Mouse (Mus musculus): ENCODE measurements around the gene C2cd3. TPM values are rescaled to one million over a fixed set of nuclear protein-coding genes. Genes with fewer than 3 reads are reported as not detected.

The C2cd3 gene
- polyA plus RNA-seq, 1 experiment from 2014 or later: 4.5 TPM

DNA sequence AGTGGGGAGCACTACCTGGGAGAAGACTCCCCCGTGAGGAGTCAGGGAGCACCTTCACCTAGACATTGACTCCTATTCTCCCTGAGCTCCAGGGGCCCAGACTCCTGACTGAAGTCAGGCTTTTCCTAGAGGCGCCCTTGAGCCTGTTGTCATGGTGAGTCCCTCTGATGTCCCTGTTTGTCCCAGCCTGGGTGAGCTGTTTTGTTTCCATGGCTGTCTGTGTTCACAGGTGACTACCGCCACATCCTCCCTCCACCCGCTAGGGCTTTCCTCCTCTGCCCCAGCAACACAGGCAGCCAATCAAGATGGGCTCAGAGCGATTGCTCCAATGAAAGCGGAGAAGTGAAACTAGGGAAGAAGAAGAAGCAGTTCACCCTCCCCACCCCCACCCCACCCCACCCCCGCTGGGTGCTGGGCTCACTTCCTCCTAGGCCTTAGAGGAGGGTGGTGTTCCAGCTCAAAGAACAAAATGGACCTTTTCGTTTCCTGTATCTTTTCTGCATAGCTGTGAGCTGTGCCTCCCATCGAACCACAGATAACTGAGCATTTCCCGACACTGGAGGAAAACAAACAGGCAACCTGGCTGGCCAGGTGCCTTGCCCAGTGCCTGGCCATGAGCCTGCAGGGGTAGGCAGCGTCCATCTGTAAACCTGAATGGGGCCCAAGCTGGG is 123.7 kb downstream of the C2cd3 start:
- H3K27me3 ChIP-seq (replicated peaks; ENCODE audit: control insufficient read depth, insufficient read depth, low read length): no peaks in the 10 kb centered on the region
- peak overlapping the region; percentile 81 for H3K4me2 ChIP-seq (replicated peaks; ENCODE audit: low read depth)
- TF ChIP-seq CTCF (IDR thresholded peaks at IDR 0.05; ENCODE audit: low read depth): peak; percentile 44
- H3K4me1 ChIP-seq (replicated peaks; ENCODE audit: control insufficient read depth, insufficient read depth, low read length): no peaks in the 10 kb centered on the region
- peak; percentile 82 for ATAC-seq
- H3K36me3 ChIP-seq (ENCODE audit: control insufficient read depth, insufficient read depth): peaks cover 38% of the 10 kb centered on the region
- 22% methylated on average over 11 of the region's 11 CpGs for WGBS
- no peak overlapping the region for H3K9ac ChIP-seq (ENCODE audit: low read depth, low read length)
- H3K9me3 ChIP-seq (ENCODE audit: control insufficient read depth): no peaks in the 10 kb centered on the region
- H3K4me3 ChIP-seq (ENCODE audit: low read depth, low read length): peak overlapping the region; percentile 67
- peak overlapping the region; percentile 77 for H3K27ac ChIP-seq (ENCODE audit: low read depth, low read length)

DNA sequence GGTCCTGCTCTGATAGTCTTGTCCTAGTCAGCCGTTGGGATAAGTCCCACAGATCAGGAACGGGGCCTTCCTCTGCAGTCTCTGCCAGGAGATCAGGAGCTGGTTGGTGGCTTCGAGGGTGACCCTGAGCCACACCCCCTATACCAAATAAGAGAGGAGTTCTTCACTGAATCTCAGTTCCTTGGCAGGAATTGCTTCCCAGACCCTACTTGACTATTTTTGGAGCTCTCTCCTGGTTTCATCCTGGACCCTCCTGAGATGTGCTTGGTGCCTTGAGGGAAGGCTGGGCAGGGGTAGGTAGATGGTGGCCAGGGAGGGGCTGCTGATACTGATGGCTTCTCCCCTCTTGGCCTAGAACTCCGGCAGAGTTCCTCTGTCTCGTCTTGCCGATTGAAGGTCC is 124.3 kb downstream of the C2cd3 start:
- no peaks in the 10 kb centered on the region for H3K4me1 ChIP-seq (replicated peaks; ENCODE audit: control insufficient read depth, insufficient read depth, low read length)
- H3K9me3 ChIP-seq (ENCODE audit: control insufficient read depth): no peaks in the 10 kb centered on the region
- no peaks in the 10 kb centered on the region for H3K27me3 ChIP-seq (replicated peaks; ENCODE audit: control insufficient read depth, insufficient read depth, low read length)
- TF ChIP-seq CTCF (IDR thresholded peaks at IDR 0.05; ENCODE audit: low read depth): no peak
- peak overlapping the region; percentile 81 for H3K4me2 ChIP-seq (replicated peaks; ENCODE audit: low read depth)
- peak overlapping the region; percentile 77; the same call in 1 of the 2 replicates for H3K27ac ChIP-seq (ENCODE audit: low read depth, low read length)
- H3K36me3 ChIP-seq (ENCODE audit: control insufficient read depth, insufficient read depth): peaks cover 38% of the 10 kb centered on the region
- WGBS: 58% methylated on average over 6 of the region's 6 CpGs
- ATAC-seq: no peak
- H3K4me3 ChIP-seq (ENCODE audit: low read depth, low read length): no peak overlapping the region
- H3K9ac ChIP-seq (ENCODE audit: low read depth, low read length): no peak overlapping the region

DNA sequence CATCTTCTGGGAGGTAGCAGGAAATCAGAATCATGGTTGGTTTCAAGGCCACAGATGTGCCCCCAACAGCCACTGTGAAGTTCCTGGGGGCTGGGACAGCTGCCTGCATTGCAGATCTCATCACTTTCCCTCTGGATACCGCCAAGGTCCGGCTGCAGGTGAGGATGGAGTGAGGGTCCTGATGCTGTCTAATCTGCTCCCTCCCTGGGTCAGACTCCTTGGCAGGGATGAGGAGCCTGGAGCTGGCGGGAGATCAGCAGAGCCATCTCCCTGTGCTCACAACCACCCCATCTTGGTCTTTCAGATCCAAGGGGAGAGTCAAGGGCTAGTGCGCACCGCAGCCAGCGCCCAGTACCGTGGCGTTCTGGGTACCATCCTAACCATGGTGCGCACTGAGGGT is 124.8 kb downstream of the C2cd3 start:
- Histone ChIP-seq H3K27me3 (replicated peaks; ENCODE audit: control insufficient read depth, insufficient read depth, low read length) (no peaks in the 10 kb centered on the region), H3K4me1 (replicated peaks; ENCODE audit: control insufficient read depth, insufficient read depth, low read length) (no peaks in the 10 kb centered on the region), H3K4me3 (ENCODE audit: low read depth, low read length) (no peak overlapping the region), H3K27ac (ENCODE audit: low read depth, low read length) (no peak overlapping the region), H3K4me2 (replicated peaks; ENCODE audit: low read depth) (no peak overlapping the region), H3K9ac (ENCODE audit: low read depth, low read length) (no peak overlapping the region; the same call in 1 of the 2 replicates), H3K9me3 (ENCODE audit: control insufficient read depth) (no peaks in the 10 kb centered on the region), H3K36me3 (ENCODE audit: control insufficient read depth, insufficient read depth) (peaks cover 38% of the 10 kb centered on the region)
- no peak for ATAC-seq
- WGBS: 95% methylated on average over 9 of the region's 9 CpGs
- TF ChIP-seq CTCF (IDR thresholded peaks at IDR 0.05; ENCODE audit: low read depth): no peak

DNA sequence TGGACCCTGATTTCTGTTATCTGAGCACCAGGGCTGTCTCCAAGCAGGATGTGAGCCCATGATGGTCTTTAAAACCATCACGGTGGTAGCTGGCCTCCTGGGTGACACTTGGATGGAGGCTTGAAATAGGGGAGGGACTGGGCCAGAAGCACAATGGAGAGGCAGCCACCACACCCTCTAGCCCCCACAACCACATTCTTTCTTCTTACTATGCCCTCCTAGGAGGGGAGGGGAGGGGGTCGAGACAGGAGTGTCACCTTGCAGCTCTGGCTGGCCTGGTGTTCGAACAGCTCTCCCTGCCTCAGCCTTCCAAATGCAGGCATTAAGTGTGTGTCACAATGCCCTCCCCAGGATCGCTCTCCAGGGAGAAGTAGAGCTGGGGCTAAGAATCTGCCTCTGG is 125.4 kb downstream of the C2cd3 start:
- H3K9ac ChIP-seq (ENCODE audit: low read depth, low read length): no peak overlapping the region
- 80% methylated on average over 4 of the region's 4 CpGs for WGBS
- H3K4me2 ChIP-seq (replicated peaks; ENCODE audit: low read depth): no peak overlapping the region
- peaks cover 38% of the 10 kb centered on the region for H3K36me3 ChIP-seq (ENCODE audit: control insufficient read depth, insufficient read depth)
- H3K27ac ChIP-seq (ENCODE audit: low read depth, low read length): no peak overlapping the region
- H3K27me3 ChIP-seq (replicated peaks; ENCODE audit: control insufficient read depth, insufficient read depth, low read length): no peaks in the 10 kb centered on the region
- no peak overlapping the region for H3K4me3 ChIP-seq (ENCODE audit: low read depth, low read length)
- ATAC-seq: no peak
- TF ChIP-seq CTCF (IDR thresholded peaks at IDR 0.05; ENCODE audit: low read depth): no peak
- H3K9me3 ChIP-seq (ENCODE audit: control insufficient read depth): no peaks in the 10 kb centered on the region
- H3K4me1 ChIP-seq (replicated peaks; ENCODE audit: control insufficient read depth, insufficient read depth, low read length): no peaks in the 10 kb centered on the region; the same call in 1 of the 2 replicates

DNA sequence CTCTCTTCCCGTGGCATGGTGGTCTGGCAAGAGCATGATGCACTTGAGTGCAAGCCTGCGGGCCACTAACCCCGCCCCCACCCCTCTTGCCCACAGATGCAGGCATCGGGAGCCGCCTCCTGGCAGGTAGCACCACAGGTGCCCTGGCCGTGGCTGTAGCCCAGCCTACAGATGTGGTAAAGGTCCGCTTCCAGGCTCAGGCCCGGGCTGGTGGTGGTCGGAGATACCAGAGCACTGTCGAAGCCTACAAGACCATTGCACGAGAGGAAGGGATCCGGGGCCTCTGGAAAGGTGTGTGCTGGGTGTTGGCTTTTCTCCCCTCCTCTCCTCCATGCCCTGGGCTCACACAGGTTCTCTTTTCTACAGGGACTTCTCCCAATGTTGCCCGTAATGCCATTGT is 125.9 kb downstream of the C2cd3 start:
- Histone ChIP-seq H3K9ac (ENCODE audit: low read depth, low read length) (no peak overlapping the region), H3K27ac (ENCODE audit: low read depth, low read length) (no peak overlapping the region), H3K4me3 (ENCODE audit: low read depth, low read length) (no peak overlapping the region), H3K4me1 (replicated peaks; ENCODE audit: control insufficient read depth, insufficient read depth, low read length) (no peaks in the 10 kb centered on the region; the same call in 1 of the 2 replicates), H3K27me3 (replicated peaks; ENCODE audit: control insufficient read depth, insufficient read depth, low read length) (no peaks in the 10 kb centered on the region), H3K36me3 (ENCODE audit: control insufficient read depth, insufficient read depth) (peaks cover 38% of the 10 kb centered on the region), H3K4me2 (replicated peaks; ENCODE audit: low read depth) (no peak overlapping the region), H3K9me3 (ENCODE audit: control insufficient read depth) (no peaks in the 10 kb centered on the region)
- WGBS: 92% methylated on average over 13 of the region's 13 CpGs
- ATAC-seq: no peak
- TF ChIP-seq CTCF (IDR thresholded peaks at IDR 0.05; ENCODE audit: low read depth): no peak

DNA sequence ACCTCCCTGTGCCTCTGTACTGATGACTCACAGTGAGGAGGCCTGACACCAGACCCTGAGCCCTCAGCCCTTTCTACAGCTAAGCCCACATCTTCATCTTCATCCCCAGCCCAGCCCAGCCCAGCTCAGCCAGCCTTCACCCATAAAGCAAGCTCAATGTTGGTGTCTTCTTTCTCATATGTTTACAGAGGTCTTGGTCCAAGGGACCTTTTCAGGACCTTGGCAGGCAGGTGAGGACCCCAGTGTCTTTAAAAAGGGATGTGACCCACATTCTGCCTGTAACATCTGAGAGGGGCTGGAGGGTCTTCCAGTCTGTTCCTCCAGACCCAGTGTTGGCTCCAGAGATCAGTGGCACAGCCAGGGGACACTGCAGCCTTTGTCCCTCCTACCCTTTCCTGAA is 127.4 kb downstream of the C2cd3 start:
- Histone ChIP-seq H3K9me3 (ENCODE audit: control insufficient read depth) (no peaks in the 10 kb centered on the region), H3K9ac (ENCODE audit: low read depth, low read length) (no peak overlapping the region), H3K36me3 (ENCODE audit: control insufficient read depth, insufficient read depth) (peaks cover 38% of the 10 kb centered on the region), H3K4me3 (ENCODE audit: low read depth, low read length) (no peak overlapping the region), H3K4me1 (replicated peaks; ENCODE audit: control insufficient read depth, insufficient read depth, low read length) (no peaks in the 10 kb centered on the region; the same call in 1 of the 2 replicates), H3K4me2 (replicated peaks; ENCODE audit: low read depth) (no peak overlapping the region), H3K27ac (ENCODE audit: low read depth, low read length) (no peak overlapping the region), H3K27me3 (replicated peaks; ENCODE audit: control insufficient read depth, insufficient read depth, low read length) (no peaks in the 10 kb centered on the region)
- ATAC-seq: no peak
- TF ChIP-seq CTCF (IDR thresholded peaks at IDR 0.05; ENCODE audit: low read depth): no peak
